Mouse (Mus musculus) liver, embryonic 13.5 days (tissue): Measurements from ENCODE around the gene Capn13. TPM values are rescaled to one million over a fixed set of nuclear protein-coding genes. Genes with fewer than 3 reads are reported as not detected.

Experiments used
- ATAC-seq: fragments of 200-750 bp; cut with Nextera tagmentation; 2 replicates; pipeline ENCODE4 v1.8.0; 2017; ENCODE audit warnings: low read depth, mild to moderate bottlenecking, moderate number of reproducible peaks, moderate library complexity
- DNase-seq: peaks from one replicate; pipeline ENCODE4 v3.0.0; 2022
- H3K27ac ChIP-seq: fragments of 300-500 bp; sonication (generic); 2 replicates; pipeline ENCODE4 v1.5.1; 2015; ENCODE audit warnings: moderate library complexity, mild to moderate bottlenecking, inconsistent platforms
- H3K27me3 ChIP-seq: fragments of 300-500 bp; sonication (generic); 2 replicates; pipeline ENCODE4 v1.6.1; 2015; ENCODE audit warnings: mild to moderate bottlenecking, inconsistent platforms
- H3K36me3 ChIP-seq: fragments of 300-500 bp; sonication (generic); 2 replicates; pipeline ENCODE4 v1.6.1; 2015; ENCODE audit warnings: mild to moderate bottlenecking, inconsistent platforms
- H3K4me1 ChIP-seq: fragments of 300-500 bp; sonication (generic); replicated peaks from 2 replicates; pipeline ENCODE4 v1.6.1; 2015; ENCODE audit warnings: inconsistent platforms
- H3K4me2 ChIP-seq: fragments of 300-500 bp; sonication (generic); 2 replicates; pipeline ENCODE4 v1.6.1; 2015; ENCODE audit warnings: inconsistent platforms, mild to moderate bottlenecking, moderate library complexity
- H3K4me3 ChIP-seq: fragments of 300-500 bp; sonication (generic); replicated peaks from 2 replicates; pipeline ENCODE4 v1.5.1; 2015; ENCODE audit warnings: mild to moderate bottlenecking, inconsistent platforms
- H3K9ac ChIP-seq: fragments of 300-500 bp; sonication (generic); 2 replicates; pipeline ENCODE4 v1.6.1; 2015; ENCODE audit warnings: mild to moderate bottlenecking, inconsistent platforms
- H3K9me3 ChIP-seq: fragments of 300-500 bp; sonication (generic); replicated peaks from 2 replicates; pipeline ENCODE4 v1.6.1; 2016; ENCODE audit warnings: inconsistent platforms
- WGBS: fragments of 180-500 bp; shearing (Covaris S2); methylation state at CpG from one replicate; pipeline ENCODE4 v1.1.7; 2015; ENCODE audit not compliant: insufficient replicate concordance; 5-methylcytosine and 5-hydroxymethylcytosine counted together
- polyA plus RNA-seq: library from polyadenylated mRNA; unstranded; fragments of >200 nt; fragmentation: Nextera tagmentation; extraction: Ambion mirVana; gene quantifications from 2 replicates; pipeline ENCODE4 v1.2.1, GENCODE M21; 2015

Gene Capn13
- polyA plus RNA-seq, 1 experiment from 2014 or later, result not detected

- H3K27me3 ChIP-seq, result no peaks in the 10 kb centered on the region
- no peak for DNase-seq
- no peak overlapping the region for H3K4me2 ChIP-seq
- H3K4me3 ChIP-seq, result no peak overlapping the region
- H3K4me1 ChIP-seq, result no peaks in the 10 kb centered on the region
- WGBS, result 53% methylated on average over 5 of the region's 5 CpGs
- H3K9ac ChIP-seq, result no peak overlapping the region
- H3K36me3 ChIP-seq, result no peaks in the 10 kb centered on the region
- H3K27ac ChIP-seq, result no peak overlapping the region
- ATAC-seq, result no peak
- no peaks in the 10 kb centered on the region for H3K9me3 ChIP-seq
Measured at GRCm38 (mm10) chr17:73329071-73329470, 71.6 kb downstream of the Capn13 start.

GRCm38 (mm10) chr17:73325314-73325713, 75.4 kb downstream of the Capn13 start:
- H3K9ac ChIP-seq, result no peak overlapping the region
- DNase-seq (no peak), ATAC-seq (no peak)
- no peak overlapping the region for H3K4me2 ChIP-seq
- WGBS, result 28% methylated on average over 6 of the region's 6 CpGs
- no peaks in the 10 kb centered on the region for H3K9me3 ChIP-seq
- H3K4me1 ChIP-seq, result no peaks in the 10 kb centered on the region
- no peaks in the 10 kb centered on the region for H3K27me3 ChIP-seq
- no peak overlapping the region for H3K4me3 ChIP-seq
- no peaks in the 10 kb centered on the region for H3K36me3 ChIP-seq
- no peak overlapping the region for H3K27ac ChIP-seq

GRCm38 (mm10) chr17:73324732-73325131, 75.9 kb downstream of the Capn13 start:
- 48% methylated on average over 6 of the region's 6 CpGs for WGBS

GRCm38 (mm10) chr17:73323981-73324380, 76.7 kb downstream of the Capn13 start:
- DNase-seq (no peak), ATAC-seq (no peak)
- Histone ChIP-seq H3K4me2 (no peak overlapping the region), H3K4me3 (no peak overlapping the region), H3K27ac (no peak overlapping the region), H3K4me1 (no peaks in the 10 kb centered on the region), H3K9ac (no peak overlapping the region), H3K27me3 (no peaks in the 10 kb centered on the region), H3K9me3 (no peaks in the 10 kb centered on the region), H3K36me3 (no peaks in the 10 kb centered on the region)
- WGBS, result 54% methylated on average over 3 of the region's 3 CpGs

More at GRCm38 (mm10) chr17:73324732-73325131, 75.9 kb downstream of the Capn13 start:
- no peak for DNase-seq
- Histone ChIP-seq H3K4me1 (no peaks in the 10 kb centered on the region), H3K27ac (no peak overlapping the region), H3K27me3 (no peaks in the 10 kb centered on the region), H3K9ac (no peak overlapping the region), H3K9me3 (no peaks in the 10 kb centered on the region), H3K4me3 (no peak overlapping the region), H3K36me3 (no peaks in the 10 kb centered on the region), H3K4me2 (no peak overlapping the region)
- ATAC-seq, result no peak

GRCm38 (mm10) chr17:73314786-73315185, 85.9 kb downstream of the Capn13 start:
- no peaks in the 10 kb centered on the region for H3K4me1 ChIP-seq
- H3K36me3 ChIP-seq, result no peaks in the 10 kb centered on the region
- ATAC-seq (no peak), DNase-seq (no peak)
- no peak overlapping the region for H3K4me3 ChIP-seq
- no peaks in the 10 kb centered on the region for H3K9me3 ChIP-seq
- no peak overlapping the region for H3K27ac ChIP-seq
- H3K9ac ChIP-seq, result no peak overlapping the region
- no peak overlapping the region for H3K4me2 ChIP-seq
- 76% methylated on average over 13 of the region's 13 CpGs for WGBS
- H3K27me3 ChIP-seq, result no peaks in the 10 kb centered on the region

GRCm38 (mm10) chr17:73311491-73311890, 89.2 kb downstream of the Capn13 start:
- H3K27ac ChIP-seq, result no peak overlapping the region
- H3K4me1 ChIP-seq, result no peaks in the 10 kb centered on the region
- no peaks in the 10 kb centered on the region for H3K27me3 ChIP-seq
- H3K36me3 ChIP-seq, result no peaks in the 10 kb centered on the region
- no peak overlapping the region for H3K4me3 ChIP-seq
- no peak overlapping the region for H3K4me2 ChIP-seq
- ATAC-seq (no peak), DNase-seq (no peak)
- H3K9me3 ChIP-seq, result no peaks in the 10 kb centered on the region
- WGBS, result 67% methylated on average over 5 of the region's 5 CpGs
- no peak overlapping the region for H3K9ac ChIP-seq

- Histone ChIP-seq H3K4me2 (no peak overlapping the region), H3K27ac (no peak overlapping the region), H3K9me3 (no peaks in the 10 kb centered on the region), H3K4me3 (no peak overlapping the region), H3K9ac (no peak overlapping the region), H3K4me1 (no peaks in the 10 kb centered on the region), H3K27me3 (peaks cover 10% of the 10 kb centered on the region), H3K36me3 (no peaks in the 10 kb centered on the region)
- 55% methylated on average over 4 of the region's 4 CpGs for WGBS
- ATAC-seq, result no peak
- DNase-seq, result no peak
Measured at GRCm38 (mm10) chr17:73308691-73309090, 92.0 kb downstream of the Capn13 start.

GRCm38 (mm10) chr17:73306626-73307025, 94.0 kb downstream of the Capn13 start:
- H3K4me1 ChIP-seq, result no peaks in the 10 kb centered on the region
- 41% methylated on average over 7 of the region's 7 CpGs for WGBS

GRCm38 (mm10) chr17:73305622-73306021, 95.0 kb downstream of the Capn13 start:
- no peak overlapping the region for H3K4me3 ChIP-seq
- peaks cover 10% of the 10 kb centered on the region for H3K27me3 ChIP-seq
- H3K27ac ChIP-seq, result no peak overlapping the region
- 51% methylated on average over 9 of the region's 9 CpGs for WGBS
- DNase-seq (peak; percentile 31), ATAC-seq (no peak)
- H3K9me3 ChIP-seq, result no peaks in the 10 kb centered on the region
- H3K36me3 ChIP-seq, result no peaks in the 10 kb centered on the region
- H3K4me2 ChIP-seq, result no peak overlapping the region
- no peaks in the 10 kb centered on the region for H3K4me1 ChIP-seq
- H3K9ac ChIP-seq, result no peak overlapping the region

More at GRCm38 (mm10) chr17:73306626-73307025, 94.0 kb downstream of the Capn13 start:
- H3K9me3 ChIP-seq, result no peaks in the 10 kb centered on the region
- no peaks in the 10 kb centered on the region for H3K36me3 ChIP-seq
- H3K4me3 ChIP-seq, result no peak overlapping the region
- H3K4me2 ChIP-seq, result no peak overlapping the region
- DNase-seq (no peak), ATAC-seq (no peak)
- H3K27ac ChIP-seq, result no peak overlapping the region
- H3K9ac ChIP-seq, result no peak overlapping the region
- peaks cover 10% of the 10 kb centered on the region for H3K27me3 ChIP-seq

GRCm38 (mm10) chr17:73304086-73304812, 96.4 kb downstream of the Capn13 start:
- ATAC-seq, result no peak
- 23% methylated on average over 19 of the region's 19 CpGs for WGBS
- no peak overlapping the region for H3K27ac ChIP-seq
- H3K4me2 ChIP-seq, result no peak overlapping the region
- DNase-seq, result no peak
- H3K4me3 ChIP-seq, result no peak overlapping the region
- H3K27me3 ChIP-seq, result peaks cover 10% of the 10 kb centered on the region
- no peaks in the 10 kb centered on the region for H3K4me1 ChIP-seq
- no peaks in the 10 kb centered on the region for H3K36me3 ChIP-seq
- no peaks in the 10 kb centered on the region for H3K9me3 ChIP-seq
- H3K9ac ChIP-seq, result no peak overlapping the region

- H3K9ac ChIP-seq, result no peak overlapping the region
- no peak overlapping the region for H3K4me2 ChIP-seq
- DNase-seq (no peak), ATAC-seq (no peak)
- no peak overlapping the region for H3K27ac ChIP-seq
- H3K9me3 ChIP-seq, result no peaks in the 10 kb centered on the region
- H3K27me3 ChIP-seq, result peaks cover 10% of the 10 kb centered on the region
- H3K4me3 ChIP-seq, result no peak overlapping the region
- 60% methylated on average over 13 of the region's 13 CpGs for WGBS
- no peaks in the 10 kb centered on the region for H3K36me3 ChIP-seq
- H3K4me1 ChIP-seq, result no peaks in the 10 kb centered on the region
Measured at GRCm38 (mm10) chr17:73303676-73304075, 97.0 kb downstream of the Capn13 start.

- no peak overlapping the region for H3K9ac ChIP-seq
- peaks cover 10% of the 10 kb centered on the region for H3K27me3 ChIP-seq
- H3K4me1 ChIP-seq, result no peaks in the 10 kb centered on the region
- WGBS, result 25% methylated on average over 5 of the region's 5 CpGs
- H3K9me3 ChIP-seq, result no peaks in the 10 kb centered on the region
- H3K36me3 ChIP-seq, result no peaks in the 10 kb centered on the region
- DNase-seq (no peak), ATAC-seq (no peak)
- no peak overlapping the region for H3K4me2 ChIP-seq
- no peak overlapping the region for H3K4me3 ChIP-seq
- H3K27ac ChIP-seq, result no peak overlapping the region
Measured at GRCm38 (mm10) chr17:73303217-73303616, 97.4 kb downstream of the Capn13 start.
